Mouse (Mus musculus) liver, embryonic 16.5 days (tissue): ENCODE data around the gene Serpine2. TPM values are rescaled to one million over a fixed set of nuclear protein-coding genes. Genes with fewer than 3 reads are reported as not detected.

Source experiments
- ATAC-seq: fragments of 200-750 bp; cut with Nextera tagmentation; 2 replicates; pipeline ENCODE4 v1.8.0; 2017; ENCODE audit warnings: low read depth, mild to moderate bottlenecking, moderate number of reproducible peaks, moderate library complexity
- H3K27ac ChIP-seq: fragments of 300-500 bp; sonication (generic); 2 replicates; pipeline ENCODE4 v1.5.1; 2014; ENCODE audit warnings: mild to moderate bottlenecking, low read length
- H3K27me3 ChIP-seq: fragments of 300-500 bp; sonication (generic); 2 replicates; pipeline ENCODE4 v1.6.1; 2014; ENCODE audit warnings: low read depth, low read length, mixed read lengths; ENCODE audit not compliant: control insufficient read depth, insufficient read depth
- H3K36me3 ChIP-seq: fragments of 300-500 bp; sonication (generic); 2 replicates; pipeline ENCODE4 v1.6.1; 2014; ENCODE audit warnings: mild to moderate bottlenecking; ENCODE audit not compliant: control insufficient read depth, insufficient read depth
- H3K4me1 ChIP-seq: fragments of 300-500 bp; sonication (generic); 2 replicates; pipeline ENCODE4 v1.6.1; 2014; ENCODE audit warnings: low read depth, low read length, mixed read lengths; ENCODE audit not compliant: control insufficient read depth
- H3K4me2 ChIP-seq: fragments of 300-500 bp; sonication (generic); 2 replicates; pipeline ENCODE4 v1.6.1; 2014; ENCODE audit warnings: low read depth, low read length, mixed read lengths
- H3K4me3 ChIP-seq: fragments of 300-500 bp; sonication (generic); 2 replicates; pipeline ENCODE4 v1.5.1; 2014; ENCODE audit warnings: low read depth, mild to moderate bottlenecking, low read length
- H3K9ac ChIP-seq: fragments of 300-500 bp; sonication (generic); 2 replicates; pipeline ENCODE4 v1.6.1; 2014; ENCODE audit warnings: low read depth, low read length
- H3K9me3 ChIP-seq: fragments of 300-500 bp; sonication (generic); replicated peaks from 2 replicates; pipeline ENCODE4 v1.6.1; 2016; ENCODE audit warnings: low read length; ENCODE audit not compliant: control insufficient read depth
- WGBS: fragments of 180-500 bp; shearing (Covaris S2); extraction: QIAGEN DNeasy Blood & Tissue Kit; methylation state at CpG from one replicate; pipeline ENCODE4 v1.1.7; 2014; ENCODE audit not compliant: insufficient replicate concordance; 5-methylcytosine and 5-hydroxymethylcytosine counted together
- polyA plus RNA-seq: library from polyadenylated mRNA; unstranded; fragments of >200 nt; fragmentation: Nextera tagmentation; extraction: Ambion mirVana; gene quantifications from 2 replicates; pipeline ENCODE4 v1.2.1, GENCODE M21; 2015

The Serpine2 gene
- polyA plus RNA-seq, 1 experiment from 2014 or later, result 6.8 TPM

- H3K4me2 ChIP-seq, result peak overlapping the region; percentile 73
- WGBS, result 22% methylated on average over 16 of the region's 16 CpGs
- peak; percentile 43; the same call in 1 of the 2 replicates for ATAC-seq
- H3K27ac ChIP-seq, result peak overlapping the region; percentile 70
- no peak overlapping the region for H3K9ac ChIP-seq
- H3K27me3 ChIP-seq, result no peaks in the 10 kb centered on the region
- no peaks in the 10 kb centered on the region for H3K36me3 ChIP-seq
- peaks cover 23% of the 10 kb centered on the region for H3K4me1 ChIP-seq
- peak overlapping the region; percentile 80 for H3K4me3 ChIP-seq
- no peaks in the 10 kb centered on the region for H3K9me3 ChIP-seq
Measured at GRCm38 (mm10) chr1:79762282-79763250, 98.4 kb downstream of the Serpine2 start.

GRCm38 (mm10) chr1:79761917-79762271 is 99.1 kb downstream of the Serpine2 start:
- 1% methylated on average over 6 of the region's 6 CpGs for WGBS

GRCm38 (mm10) chr1:79761106-79761916 is 99.7 kb downstream of the Serpine2 start:
- no peaks in the 10 kb centered on the region for H3K36me3 ChIP-seq
- 0 out of 2 replicates have a peak overlapping the region, but pooled peaks have one; percentile 25 for H3K27ac ChIP-seq
- H3K9me3 ChIP-seq, result no peaks in the 10 kb centered on the region
- no peaks in the 10 kb centered on the region for H3K27me3 ChIP-seq
- under 1% methylated on average over 65 of the region's 65 CpGs for WGBS
- H3K4me3 ChIP-seq, result peak overlapping the region; percentile 80
- peak; percentile 94 for ATAC-seq
- H3K9ac ChIP-seq, result peak overlapping the region; percentile 86
- peaks cover 23% of the 10 kb centered on the region for H3K4me1 ChIP-seq
- H3K4me2 ChIP-seq, result peak overlapping the region; percentile 73

More at GRCm38 (mm10) chr1:79761917-79762271, 99.1 kb downstream of the Serpine2 start:
- Histone ChIP-seq H3K9ac (no peak overlapping the region; the same call in 1 of the 2 replicates), H3K4me3 (peak overlapping the region; percentile 80), H3K9me3 (no peaks in the 10 kb centered on the region), H3K27ac (no peak overlapping the region; the same call in 1 of the 2 replicates), H3K4me1 (peaks cover 23% of the 10 kb centered on the region), H3K36me3 (no peaks in the 10 kb centered on the region), H3K27me3 (no peaks in the 10 kb centered on the region), H3K4me2 (peak overlapping the region; percentile 73)
- ATAC-seq, result no peak

GRCm38 (mm10) chr1:79760656-79761055 is 100.3 kb downstream of the Serpine2 start:
- no peaks in the 10 kb centered on the region for H3K9me3 ChIP-seq
- peak overlapping the region; percentile 73 for H3K4me2 ChIP-seq
- H3K27me3 ChIP-seq, result no peaks in the 10 kb centered on the region
- no peak overlapping the region for H3K27ac ChIP-seq
- no peak for ATAC-seq
- H3K4me3 ChIP-seq, result peak overlapping the region; percentile 80
- peak overlapping the region; percentile 86 for H3K9ac ChIP-seq
- H3K36me3 ChIP-seq, result no peaks in the 10 kb centered on the region
- 6% methylated on average over 11 of the region's 11 CpGs for WGBS
- peaks cover 23% of the 10 kb centered on the region for H3K4me1 ChIP-seq

GRCm38 (mm10) chr1:79759436-79759972 is 101.5 kb downstream of the Serpine2 start:
- H3K4me1 ChIP-seq, result peaks cover 23% of the 10 kb centered on the region
- no peaks in the 10 kb centered on the region for H3K36me3 ChIP-seq
- no peak overlapping the region for H3K9ac ChIP-seq
- no peak for ATAC-seq
- 71% methylated on average over 5 of the region's 5 CpGs for WGBS
- H3K27ac ChIP-seq, result no peak overlapping the region
- H3K4me2 ChIP-seq, result peak overlapping the region; percentile 6; the same call in 1 of the 2 replicates
- H3K9me3 ChIP-seq, result no peaks in the 10 kb centered on the region
- no peaks in the 10 kb centered on the region for H3K27me3 ChIP-seq
- no peak overlapping the region for H3K4me3 ChIP-seq

DNA sequence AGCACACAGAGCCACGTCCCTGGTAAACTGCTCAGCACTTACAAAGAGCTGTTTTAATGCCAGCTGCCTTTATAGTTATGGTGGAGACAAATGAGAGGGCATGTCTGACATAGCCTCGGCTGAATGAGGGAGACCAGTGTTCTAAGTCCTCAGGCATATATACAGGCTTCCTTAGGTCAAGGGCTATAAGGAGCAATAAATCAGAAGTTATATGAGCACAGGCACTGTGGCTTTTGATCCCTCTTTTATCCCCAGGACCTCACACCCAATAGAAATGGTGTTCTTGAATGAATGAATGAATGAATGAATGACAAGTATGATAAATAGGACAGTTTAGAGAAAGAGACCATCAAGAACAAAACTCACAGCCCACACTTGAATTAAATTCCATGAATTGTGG is 102.0 kb downstream of the Serpine2 start:
- H3K9me3 ChIP-seq, result no peaks in the 10 kb centered on the region
- no peak overlapping the region for H3K9ac ChIP-seq
- WGBS, result 58% methylated on average over 2 of the region's 2 CpGs
- peaks cover 23% of the 10 kb centered on the region for H3K4me1 ChIP-seq
- H3K36me3 ChIP-seq, result no peaks in the 10 kb centered on the region
- H3K4me2 ChIP-seq, result no peak overlapping the region
- H3K4me3 ChIP-seq, result no peak overlapping the region
- ATAC-seq, result no peak
- no peaks in the 10 kb centered on the region for H3K27me3 ChIP-seq
- H3K27ac ChIP-seq, result no peak overlapping the region

DNA sequence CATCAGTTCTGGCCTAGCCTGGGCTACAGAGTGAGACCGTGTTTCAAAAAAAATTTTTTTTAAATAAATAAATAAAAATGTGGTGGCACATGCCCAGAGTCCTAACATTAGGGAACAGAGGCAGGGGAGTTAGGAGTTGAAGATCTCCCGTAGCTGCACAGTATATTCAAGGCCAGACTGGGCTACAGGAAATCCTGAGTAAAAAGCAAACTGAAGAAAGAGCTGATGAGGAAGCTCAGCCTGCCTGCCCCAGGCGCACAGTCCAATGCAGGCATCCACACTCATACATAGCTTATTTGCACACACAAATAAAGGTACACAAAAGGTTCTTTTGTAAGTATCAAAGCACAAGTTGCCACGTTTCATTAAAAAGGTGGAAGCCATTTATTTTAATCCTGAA is 103.4 kb downstream of the Serpine2 start:
- H3K4me3 ChIP-seq, result no peak overlapping the region
- H3K27me3 ChIP-seq, result no peaks in the 10 kb centered on the region
- peaks cover 17% of the 10 kb centered on the region for H3K4me1 ChIP-seq
- no peak for ATAC-seq
- 45% methylated on average over 4 of the region's 4 CpGs for WGBS
- no peak overlapping the region for H3K27ac ChIP-seq
- H3K4me2 ChIP-seq, result no peak overlapping the region
- H3K9ac ChIP-seq, result no peak overlapping the region
- H3K9me3 ChIP-seq, result no peaks in the 10 kb centered on the region
- H3K36me3 ChIP-seq, result no peaks in the 10 kb centered on the region

- H3K36me3 ChIP-seq, result no peaks in the 10 kb centered on the region
- H3K27me3 ChIP-seq, result no peaks in the 10 kb centered on the region
- no peaks in the 10 kb centered on the region for H3K9me3 ChIP-seq
- no peak for ATAC-seq
- no peak overlapping the region for H3K4me2 ChIP-seq
- WGBS, result 62% methylated on average over 7 of the region's 7 CpGs
- no peak overlapping the region for H3K27ac ChIP-seq
- H3K4me3 ChIP-seq, result no peak overlapping the region
- H3K4me1 ChIP-seq, result peaks cover 12% of the 10 kb centered on the region
- H3K9ac ChIP-seq, result no peak overlapping the region
Measured at GRCm38 (mm10) chr1:79757161-79757560, 103.8 kb downstream of the Serpine2 start.
